In the genomic region with DNA sequence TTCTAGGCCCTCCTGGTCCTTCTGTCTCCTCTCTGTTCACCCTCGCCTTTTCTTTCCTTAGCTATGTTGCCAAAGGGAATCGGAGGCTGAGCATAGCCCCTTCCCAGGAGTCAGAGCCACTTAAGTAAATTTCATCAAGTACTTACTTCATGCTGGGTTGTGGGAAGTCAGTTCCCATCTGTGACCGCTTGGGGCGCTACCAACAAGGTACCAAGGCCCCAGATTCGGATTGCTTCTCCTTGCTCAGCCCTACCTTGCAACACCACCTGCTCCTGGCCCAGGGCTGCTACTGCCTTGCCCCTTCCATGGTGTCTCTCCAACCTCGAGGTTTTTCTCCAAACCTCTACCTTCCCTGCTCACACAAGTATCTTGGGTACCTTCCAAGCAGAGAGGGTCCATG, we compare ENCODE assay signal across 10 mouse cellular contexts. TPM values are rescaled to one million over a fixed set of nuclear protein-coding genes. Genes with fewer than 3 reads are reported as not detected.
DNase-seq lines count a peak whose midpoint lies in the region; ATAC-seq and TF ChIP-seq lines count a peak whose summit lies in the region.
"Had no signal": no experiment of that assay in that cellular context is flagged by ENCODE, and none has a peak within 500 bp of the region (broad histone marks: within the 10 kb centered on the region; RNA-seq: fewer than 3 reads in every experiment).

No protein-coding gene starts in this region.

- no peaks in the 10 kb centered on the region for H3K9me3 ChIP-seq in kidney, embryonic 15.5 days (replicated peaks)
- no peaks in the 10 kb centered on the region for H3K9me3 ChIP-seq in G1E (replicated peaks)
- no peaks in the 10 kb centered on the region for H3K9me3 ChIP-seq in embryonic facial prominence, embryonic 10.5 days
- H3K9me3 ChIP-seq in hindbrain, embryonic 16.5 days (ENCODE audit: control insufficient read depth, low read length) = no peaks in the 10 kb centered on the region
- H3K9me3 ChIP-seq: liver, embryonic 15.5 days had no signal

- WGBS in kidney, adult 2 months = 56% methylated on average over 6 of the region's 6 CpGs
- 42% methylated on average over 6 of the region's 6 CpGs for WGBS in kidney, embryonic 15.5 days
- WGBS in embryonic facial prominence, embryonic 10.5 days = 44% methylated on average over 6 of the region's 6 CpGs
- WGBS in hindbrain, embryonic 16.5 days = 48% methylated on average over 6 of the region's 6 CpGs

- ATAC-seq in kidney, embryonic 15.5 days (replicated peaks; ENCODE audit: low FRiP score) = no peak
- no peak for ATAC-seq in G1E (ENCODE audit: extremely low read depth, insufficient number of reproducible peaks, low FRiP score, poor library complexity, severe bottlenecking)
- no peak for ATAC-seq in hindbrain, embryonic 16.5 days

- no peak overlapping the region for H3K4me3 ChIP-seq in kidney, adult 2 months (ENCODE audit: insufficient read depth, low read depth, low read length)
- no peak overlapping the region for H3K4me3 ChIP-seq in kidney, embryonic 15.5 days (replicated peaks)
- H3K4me3 ChIP-seq in G1E (ENCODE audit: low read depth, low read length) = no peak overlapping the region
- H3K4me3 ChIP-seq in embryonic facial prominence, embryonic 10.5 days = no peak overlapping the region
- no peak overlapping the region for H3K4me3 ChIP-seq in hindbrain, embryonic 16.5 days (ENCODE audit: low read length)
- H3K4me3 ChIP-seq: erythroblast, embryonic 14.5 days; liver, embryonic 15.5 days had no signal

- peak; percentile 44 for DNase-seq in kidney, adult 2 months
- peak; percentile 46 for DNase-seq in G1E (ENCODE audit: low spot score)
- peak; percentile 17 for DNase-seq in embryonic facial prominence, embryonic 10.5 days (ENCODE audit: low spot score)
- peak; percentile 43 for DNase-seq in retina, embryonic 14.5 days (ENCODE audit: low spot score)
- no peak for DNase-seq in frontal cortex, postnatal 14 days (ENCODE audit: low spot score in 2 of 2)
- no peak for DNase-seq in heart, adult 8-10 months (ENCODE audit: low spot score)

- no peak overlapping the region for H3K9ac ChIP-seq in kidney, embryonic 15.5 days
- H3K9ac ChIP-seq in hindbrain, embryonic 16.5 days (ENCODE audit: low read depth, low read length) = no peak overlapping the region
- H3K9ac ChIP-seq: liver, embryonic 15.5 days had no signal

- no peak overlapping the region for H3K27ac ChIP-seq in kidney, adult 2 months (ENCODE audit: insufficient read depth, low read depth, low read length)
- no peak overlapping the region for H3K27ac ChIP-seq in kidney, embryonic 15.5 days
- no peak overlapping the region for H3K27ac ChIP-seq in embryonic facial prominence, embryonic 10.5 days (replicated peaks)
- no peak overlapping the region for H3K27ac ChIP-seq in hindbrain, embryonic 16.5 days (ENCODE audit: low read depth, low read length)
- H3K27ac ChIP-seq: liver, embryonic 15.5 days had no signal

- TF ChIP-seq POLR2A in kidney, adult 2 months (IDR thresholded peaks at IDR 0.05; ENCODE audit: low read depth, low read length) = no peak

- no peaks in the 10 kb centered on the region for H3K27me3 ChIP-seq in kidney, adult 2 months (replicated peaks; ENCODE audit: control insufficient read depth, insufficient read depth, low read length)
- H3K27me3 ChIP-seq in kidney, embryonic 15.5 days = peaks cover 6% of the 10 kb centered on the region; the same call in 1 of the 2 replicates
- peaks cover 78% of the 10 kb centered on the region for H3K27me3 ChIP-seq in G1E (ENCODE audit: insufficient read depth, low read length)
- H3K27me3 ChIP-seq in embryonic facial prominence, embryonic 10.5 days (replicated peaks; ENCODE audit: low read depth, poor library complexity, severe bottlenecking) = no peaks in the 10 kb centered on the region
- no peaks in the 10 kb centered on the region for H3K27me3 ChIP-seq in hindbrain, embryonic 16.5 days (replicated peaks; ENCODE audit: control insufficient read depth, insufficient read depth, low read length)

- no peak overlapping the region for H3K4me2 ChIP-seq in kidney, embryonic 15.5 days
- no peak overlapping the region for H3K4me2 ChIP-seq in hindbrain, embryonic 16.5 days (ENCODE audit: low read length)
- H3K4me2 ChIP-seq: liver, embryonic 15.5 days had no signal

- peaks cover 3% of the 10 kb centered on the region; the same call in 1 of the 2 replicates for H3K4me1 ChIP-seq in kidney, adult 2 months (ENCODE audit: control insufficient read depth, insufficient read depth, low read length)
- H3K4me1 ChIP-seq in kidney, embryonic 15.5 days = peaks cover under 1% of the 10 kb centered on the region; the same call in 1 of the 2 replicates
- no peaks in the 10 kb centered on the region for H3K4me1 ChIP-seq in G1E (ENCODE audit: insufficient read depth, low read depth, low read length)
- peaks cover 5% of the 10 kb centered on the region; the same call in 1 of the 2 replicates for H3K4me1 ChIP-seq in embryonic facial prominence, embryonic 10.5 days
- H3K4me1 ChIP-seq in hindbrain, embryonic 16.5 days (ENCODE audit: control insufficient read depth, insufficient read depth, low read depth, low read length) = no peaks in the 10 kb centered on the region
- H3K4me1 ChIP-seq: liver, embryonic 15.5 days had no signal

- H3K36me3 ChIP-seq in kidney, adult 2 months (ENCODE audit: control insufficient read depth, insufficient read depth, low read length) = no peaks in the 10 kb centered on the region
- H3K36me3 ChIP-seq in kidney, embryonic 15.5 days = no peaks in the 10 kb centered on the region
- no peaks in the 10 kb centered on the region for H3K36me3 ChIP-seq in G1E (replicated peaks)
- H3K36me3 ChIP-seq in embryonic facial prominence, embryonic 10.5 days (replicated peaks) = no peaks in the 10 kb centered on the region
- H3K36me3 ChIP-seq in hindbrain, embryonic 16.5 days (ENCODE audit: control insufficient read depth, insufficient read depth, low read length) = no peaks in the 10 kb centered on the region
- H3K36me3 ChIP-seq: liver, embryonic 15.5 days had no signal

- peak; percentile 59 for TF ChIP-seq CTCF in kidney, adult 2 months (conservative IDR thresholded peaks at IDR 0.05; ENCODE audit: insufficient read depth, insufficient read length, low read depth, low read length)
- peak; percentile 85 for TF ChIP-seq CTCF in G1E (IDR thresholded peaks at IDR 0.05; ENCODE audit: low read depth, low read length)

RNA-seq across cellular contexts. Expression of a gene that starts 5.3 kb away (rescaled TPM):
- polyA plus RNA-seq in kidney, adult 2 months (2012; rRNA removed) = 38.1 and 39.3 TPM in 2 replicates
- polyA plus RNA-seq in kidney, embryonic 15.5 days (2015; fragmentation: Nextera tagmentation; extraction: Ambion mirVana) = 1.6 and 2.2 TPM in 2 replicates
- total RNA-seq in G1E (2014; fragmentation: Nextera tagmentation) (not detected in 2 replicates), G1E (2017) (0.16 TPM in 1 of 2 replicates, not detected in the other)
- not detected in 2 replicates for polyA plus RNA-seq in G1E (2012)
- polyA plus RNA-seq in embryonic facial prominence, embryonic 10.5 days (2016; fragmentation: Nextera tagmentation; extraction: Ambion mirVana) = 1.7 and 2.5 TPM in 2 replicates
- under 1 TPM; 0.46 to 0.59 (median 0.54) TPM for total RNA-seq in heart, adult 8-10 months (2022)
- 28.9 and 29.9 TPM in 2 replicates for polyA plus RNA-seq in hindbrain, embryonic 16.5 days (2015; fragmentation: Nextera tagmentation; extraction: Ambion mirVana)
- polyA plus RNA-seq: erythroblast, embryonic 14.5 days had no signal

RNA-seq across cellular contexts. Expression of a gene that starts 51.7 kb away (rescaled TPM):
- 18.6 and 20.0 TPM in 2 replicates for polyA plus RNA-seq in kidney, adult 2 months (2012; rRNA removed)
- 8.8 and 10.2 TPM in 2 replicates for polyA plus RNA-seq in kidney, embryonic 15.5 days (2015; fragmentation: Nextera tagmentation; extraction: Ambion mirVana)
- total RNA-seq in G1E (2014; fragmentation: Nextera tagmentation) = 186 and 188 TPM in 2 replicates
- total RNA-seq in G1E (2017) = 214 and 238 TPM in 2 replicates
- 113 and 122 TPM in 2 replicates for polyA plus RNA-seq in G1E (2012)
- polyA plus RNA-seq in embryonic facial prominence, embryonic 10.5 days (2016; fragmentation: Nextera tagmentation; extraction: Ambion mirVana) = 4.0 and 5.3 TPM in 2 replicates
- total RNA-seq in heart, adult 8-10 months (2022) = 10 to 100 TPM in 1 of 4 experiments, 1 to 10 TPM in 3; 8.8 to 12.5 (median 9.7) TPM
- polyA plus RNA-seq in hindbrain, embryonic 16.5 days (2015; fragmentation: Nextera tagmentation; extraction: Ambion mirVana) = 3.2 and 3.7 TPM in 2 replicates

RNA-seq across cellular contexts. Expression of a gene that starts 58.7 kb away (rescaled TPM):
- polyA plus RNA-seq in kidney, adult 2 months (2012; rRNA removed) = 20.3 and 21.1 TPM in 2 replicates
- 0.29 and 0.41 TPM in 2 replicates for polyA plus RNA-seq in kidney, embryonic 15.5 days (2015; fragmentation: Nextera tagmentation; extraction: Ambion mirVana)
- total RNA-seq in G1E (2014; fragmentation: Nextera tagmentation) = not detected in 2 replicates
- 0.12 and 0.38 TPM in 2 replicates for total RNA-seq in G1E (2017)
- polyA plus RNA-seq in G1E (2012) = not detected in 2 replicates
- not detected in 2 replicates for polyA plus RNA-seq in embryonic facial prominence, embryonic 10.5 days (2016; fragmentation: Nextera tagmentation; extraction: Ambion mirVana)
- not detected for total RNA-seq in heart, adult 8-10 months (2022)
- polyA plus RNA-seq in hindbrain, embryonic 16.5 days (2015; fragmentation: Nextera tagmentation; extraction: Ambion mirVana) = 0.54 and 0.65 TPM in 2 replicates
- polyA plus RNA-seq: erythroblast, embryonic 14.5 days had no signal

Comparison
In these comparisons a context has a peak if more than half of its experiments do, and no peak if none do; other contexts are left out.
1. RNA of a gene that starts 58.7 kb away (polyA plus RNA-seq): 20.3 to 21.1 TPM in kidney, adult 2 months; 0.54 to 0.65 TPM in hindbrain, embryonic 16.5 days, 0.29 to 0.41 TPM in kidney, embryonic 15.5 days, not detected in G1E and not detected in embryonic facial prominence, embryonic 10.5 days; every median in the first group is over 10 times any median in the second.
2. DNase-seq: peak in kidney, adult 2 months (single experiment), G1E (single experiment), embryonic facial prominence, embryonic 10.5 days (single experiment) and retina, embryonic 14.5 days (single experiment); none in frontal cortex, postnatal 14 days (0 of 2) and heart, adult 8-10 months (single experiment).